Mouse (Mus musculus) liver, embryonic 14.5 days (tissue): ENCODE measurements around the gene Rras2. TPM values are rescaled to one million over a fixed set of nuclear protein-coding genes. Genes with fewer than 3 reads are reported as not detected.
A peak's percentile ranks its signal among the peaks of the same experiment; 100 is the strongest.

Source experiments
- ATAC-seq: fragments of 200-750 bp; cut with Nextera tagmentation; 2 replicates; pipeline ENCODE4 v1.8.0; 2017; ENCODE audit warnings: moderate number of reproducible peaks, mild to moderate bottlenecking, moderate library complexity; ENCODE audit not compliant: insufficient read depth
- DNase-seq, 3 experiments: peaks; one replicate each; pipeline ENCODE4 v3.0.0-alpha.2; 2012 to 2013; ENCODE audit warnings: low read depth in 3 of 3, low spot score in 3 of 3
- H3K27ac ChIP-seq: fragments of 300-500 bp; sonication (generic); 2 replicates; pipeline ENCODE4 v1.5.1; 2014; ENCODE audit warnings: moderate library complexity, mild to moderate bottlenecking, control low read depth, inconsistent platforms
- H3K27me3 ChIP-seq: fragments of 300-500 bp; sonication (generic); 2 replicates; pipeline ENCODE4 v1.6.1; 2014; ENCODE audit warnings: mild to moderate bottlenecking, low read length, moderate library complexity; ENCODE audit not compliant: control insufficient read depth, insufficient read depth
- H3K36me3 ChIP-seq: fragments of 300-500 bp; sonication (generic); replicated peaks from 2 replicates; pipeline ENCODE4 v1.6.1; 2014; ENCODE audit warnings: low read depth; ENCODE audit not compliant: control insufficient read depth, insufficient read depth
- H3K4me1 ChIP-seq, 2 experiments: fragments of 200-500 bp in 1 of 2; fragments of 300-500 bp in 1 of 2; sonication (generic) in 1 of 2; replicated peaks; 2 replicates each; pipeline ENCODE4 v1.6.1; 2012 to 2014; ENCODE audit warnings: antibody characterized with exemption in 1 of 2, inconsistent platforms in 1 of 2, low read length in 1 of 2; ENCODE audit not compliant: control insufficient read depth in 2 of 2, insufficient read depth in 2 of 2
- H3K4me2 ChIP-seq: fragments of 300-500 bp; sonication (generic); 2 replicates; pipeline ENCODE4 v1.6.1; 2014; ENCODE audit warnings: low read depth, mild to moderate bottlenecking, control low read depth, moderate library complexity
- H3K4me3 ChIP-seq, 2 experiments: fragments of 200-500 bp in 1 of 2; fragments of 300-500 bp in 1 of 2; sonication (generic) in 1 of 2; 2 replicates each; pipeline ENCODE4 v1.5.1; 2012 to 2014; ENCODE audit warnings: low read depth in 2 of 2, low read length in 2 of 2, mild to moderate bottlenecking in 2 of 2, control low read depth in 1 of 2, inconsistent platforms in 1 of 2, moderate library complexity in 1 of 2; ENCODE audit not compliant: insufficient read depth in 1 of 2
- H3K9ac ChIP-seq: fragments of 300-500 bp; sonication (generic); replicated peaks from 2 replicates; pipeline ENCODE4 v1.6.1; 2014; ENCODE audit warnings: mild to moderate bottlenecking, control low read depth, moderate library complexity
- H3K9me3 ChIP-seq: fragments of 300-500 bp; sonication (generic); 2 replicates; pipeline ENCODE4 v1.6.1; 2016; ENCODE audit warnings: low read length, mixed read lengths; ENCODE audit not compliant: control insufficient read depth
- CTCF ChIP-seq: IDR thresholded peaks from 2 replicates; pipeline ENCODE4 v1.5.1; 2016; ENCODE audit warnings: antibody characterized with exemption, low read depth, control low read depth
- EP300 ChIP-seq: IDR thresholded peaks from 2 replicates; pipeline ENCODE4 v1.6.1; 2016; ENCODE audit warnings: antibody characterized with exemption, low read depth
- WGBS: fragments of 180-500 bp; shearing (Covaris S2); extraction: QIAGEN DNeasy Blood & Tissue Kit; methylation state at CpG from one replicate; pipeline ENCODE4 v1.1.7; 2014; ENCODE audit not compliant: insufficient replicate concordance; 5-methylcytosine and 5-hydroxymethylcytosine counted together
- polyA plus RNA-seq, 2 experiments: library from polyadenylated mRNA; depleted of rRNA in 1 of 2; stranded (reverse) in 1 of 2; unstranded in 1 of 2; fragments of >200 nt; fragmentation: Nextera tagmentation in 1 of 2; extraction: Ambion mirVana in 1 of 2; gene quantifications; 2 replicates each; pipeline versions ENCODE4 v1.2.1 to v1.2.3; 2012 to 2014

The Rras2 gene
- polyA plus RNA-seq, 2 experiments, result 5.3 to 7.9 TPM

GRCm38 (mm10) chr7:114115961-114116360, 1.6 kb downstream of the Rras2 start:
- ATAC-seq (no peak), DNase-seq (no peak)
- Histone ChIP-seq H3K27ac (no peak overlapping the region), H3K4me3 (peak overlapping the region in 1 of 2 experiments; percentile 65; a peak in 2 of 4 replicates), H3K27me3 (peaks cover 31% of the 10 kb centered on the region), H3K9ac (no peak overlapping the region), H3K4me1 (peaks cover 0 to 2% of the 10 kb centered on the region in 2 experiments; a peak in 2 of 4 replicates), H3K36me3 (no peaks in the 10 kb centered on the region), H3K9me3 (no peaks in the 10 kb centered on the region), H3K4me2 (peak overlapping the region; percentile 56)
- 36% methylated on average over 9 of the region's 9 CpGs for WGBS
- TF ChIP-seq CTCF (no peak), EP300 (no peak)

GRCm38 (mm10) chr7:114114976-114115375, 2.6 kb downstream of the Rras2 start:
- Histone ChIP-seq H3K36me3 (no peaks in the 10 kb centered on the region), H3K27me3 (peaks cover 31% of the 10 kb centered on the region), H3K9me3 (no peaks in the 10 kb centered on the region), H3K9ac (no peak overlapping the region), H3K27ac (no peak overlapping the region), H3K4me1 (peaks cover 0 to 8% of the 10 kb centered on the region in 2 experiments; a peak in 2 of 4 replicates), H3K4me2 (no peak overlapping the region), H3K4me3 (no peak overlapping the region)
- WGBS, result 45% methylated on average over 3 of the region's 3 CpGs
- no peak for ATAC-seq
- no peak for DNase-seq
- TF ChIP-seq EP300 (no peak), CTCF (no peak)

- Histone ChIP-seq H3K36me3 (no peaks in the 10 kb centered on the region), H3K4me3 (no peak overlapping the region), H3K27me3 (peaks cover 31% of the 10 kb centered on the region), H3K27ac (no peak overlapping the region), H3K4me2 (no peak overlapping the region), H3K9ac (no peak overlapping the region), H3K9me3 (no peaks in the 10 kb centered on the region), H3K4me1 (peaks cover 0 to 8% of the 10 kb centered on the region in 2 experiments; a peak in 2 of 4 replicates)
- TF ChIP-seq EP300, result no peak
- no peak for TF ChIP-seq CTCF
- WGBS, result 74% methylated on average over 2 of the region's 2 CpGs
- no peak for DNase-seq
- ATAC-seq, result no peak
Measured at GRCm38 (mm10) chr7:114114284-114114683, 3.3 kb downstream of the Rras2 start.

GRCm38 (mm10) chr7:114110500-114110899, 7.1 kb downstream of the Rras2 start:
- no peak overlapping the region for H3K9ac ChIP-seq
- H3K27me3 ChIP-seq, result peaks cover under 1% of the 10 kb centered on the region; the same call in 1 of the 2 replicates
- DNase-seq, result no peak
- H3K4me3 ChIP-seq, result no peak overlapping the region
- H3K36me3 ChIP-seq, result no peaks in the 10 kb centered on the region
- no peak for TF ChIP-seq CTCF
- WGBS, result 53% methylated on average over 2 of the region's 2 CpGs
- no peak for ATAC-seq
- no peak overlapping the region for H3K4me2 ChIP-seq
- H3K9me3 ChIP-seq, result no peaks in the 10 kb centered on the region
- H3K4me1 ChIP-seq, result peaks cover 0 to 11% of the 10 kb centered on the region in 2 experiments; a peak in 2 of 4 replicates
- no peak overlapping the region for H3K27ac ChIP-seq

- DNase-seq (no peak), ATAC-seq (no peak)
- no peaks in the 10 kb centered on the region for H3K36me3 ChIP-seq
- no peak overlapping the region for H3K4me2 ChIP-seq
- no peaks in the 10 kb centered on the region for H3K27me3 ChIP-seq
- TF ChIP-seq EP300 (no peak), CTCF (no peak)
- peaks cover 0 to 14% of the 10 kb centered on the region in 2 experiments; a peak in 2 of 4 replicates for H3K4me1 ChIP-seq
- H3K27ac ChIP-seq, result no peak overlapping the region
- no peak overlapping the region for H3K4me3 ChIP-seq
- H3K9ac ChIP-seq, result no peak overlapping the region
- H3K9me3 ChIP-seq, result no peaks in the 10 kb centered on the region
- 69% methylated on average over 8 of the region's 8 CpGs for WGBS
Measured at GRCm38 (mm10) chr7:114105886-114106285, 11.7 kb downstream of the Rras2 start.
